Mouse (Mus musculus): ENCODE measurements at regions not wholly inside any gene's neighbourhood (a gene's known extent, or its start where the extent isn't known, plus 50 kb on each side); places are given as distances from the start of the nearest gene placed in this dataset.

- H3K4me1 ChIP-seq (ENCODE audit: insufficient read depth), result no peaks in the 10 kb centered on the region
- no peak for TF ChIP-seq CTCF (IDR thresholded peaks at IDR 0.05; ENCODE audit: low read depth)
- 89% methylated on average over 2 of the region's 2 CpGs for WGBS
- no peaks in the 10 kb centered on the region for H3K36me3 ChIP-seq (ENCODE audit: insufficient read depth)
- H3K9me3 ChIP-seq (ENCODE audit: low read length), result no peaks in the 10 kb centered on the region
- no peak for ATAC-seq
- no peak overlapping the region for H3K4me2 ChIP-seq (ENCODE audit: low read depth)
- no peak for DNase-seq
- no peak overlapping the region for H3K9ac ChIP-seq
- no peaks in the 10 kb centered on the region for H3K27me3 ChIP-seq (ENCODE audit: insufficient read depth, low read length)
- no peak overlapping the region for H3K27ac ChIP-seq (ENCODE audit: low read depth, low read length)
- no peak overlapping the region for H3K4me3 ChIP-seq (ENCODE audit: low read depth, low read length)
Measured at GRCm38 (mm10) chr10:45795582-45795981, 218.0 kb downstream of the Hace1 start.

GRCm38 (mm10) chr10:45800070-45800851 is 222.6 kb downstream of the Hace1 start:
- no peaks in the 10 kb centered on the region for H3K27me3 ChIP-seq (ENCODE audit: insufficient read depth, low read length)
- no peaks in the 10 kb centered on the region for H3K9me3 ChIP-seq (ENCODE audit: low read length)
- no peak overlapping the region for H3K27ac ChIP-seq (ENCODE audit: low read depth, low read length)
- WGBS, result 48% methylated on average over 12 of the region's 12 CpGs
- DNase-seq (peak; percentile 51), ATAC-seq (0 out of 2 replicates have a peak, but pooled peaks have one; percentile 20)
- H3K4me2 ChIP-seq (ENCODE audit: low read depth), result no peak overlapping the region
- H3K36me3 ChIP-seq (ENCODE audit: insufficient read depth), result no peaks in the 10 kb centered on the region
- no peak overlapping the region for H3K9ac ChIP-seq
- H3K4me1 ChIP-seq (ENCODE audit: insufficient read depth), result no peaks in the 10 kb centered on the region
- peak; percentile 64 for TF ChIP-seq CTCF (IDR thresholded peaks at IDR 0.05; ENCODE audit: low read depth)
- H3K4me3 ChIP-seq (ENCODE audit: low read depth, low read length), result no peak overlapping the region

- Histone ChIP-seq H3K27me3 (ENCODE audit: insufficient read depth, low read length) (no peaks in the 10 kb centered on the region), H3K4me2 (ENCODE audit: low read depth) (no peak overlapping the region), H3K4me1 (ENCODE audit: insufficient read depth) (no peaks in the 10 kb centered on the region), H3K36me3 (ENCODE audit: insufficient read depth) (no peaks in the 10 kb centered on the region), H3K27ac (ENCODE audit: low read depth, low read length) (no peak overlapping the region), H3K9ac (no peak overlapping the region), H3K4me3 (ENCODE audit: low read depth, low read length) (no peak overlapping the region), H3K9me3 (ENCODE audit: low read length) (no peaks in the 10 kb centered on the region)
- no peak for TF ChIP-seq CTCF (IDR thresholded peaks at IDR 0.05; ENCODE audit: low read depth)
- DNase-seq (no peak), ATAC-seq (no peak)
- WGBS, result 37% methylated on average over 1 of the region's 1 CpGs
Measured at GRCm38 (mm10) chr10:45801463-45801862, 223.8 kb downstream of the Hace1 start.

GRCm38 (mm10) chr10:45806984-45807827 is 229.6 kb downstream of the Hace1 start:
- Histone ChIP-seq H3K4me1 (ENCODE audit: insufficient read depth) (no peaks in the 10 kb centered on the region), H3K9ac (no peak overlapping the region), H3K27ac (ENCODE audit: low read depth, low read length) (no peak overlapping the region), H3K9me3 (ENCODE audit: low read length) (no peaks in the 10 kb centered on the region), H3K4me3 (ENCODE audit: low read depth, low read length) (no peak overlapping the region), H3K36me3 (ENCODE audit: insufficient read depth) (no peaks in the 10 kb centered on the region), H3K27me3 (ENCODE audit: insufficient read depth, low read length) (no peaks in the 10 kb centered on the region), H3K4me2 (ENCODE audit: low read depth) (no peak overlapping the region)
- WGBS, result 40% methylated on average over 18 of the region's 18 CpGs
- DNase-seq (peak; percentile 37), ATAC-seq (peak; percentile 66)
- TF ChIP-seq CTCF (IDR thresholded peaks at IDR 0.05; ENCODE audit: low read depth), result no peak

GRCm38 (mm10) chr10:45811882-45812281 is 234.3 kb downstream of the Hace1 start:
- Histone ChIP-seq H3K27me3 (ENCODE audit: insufficient read depth, low read length) (no peaks in the 10 kb centered on the region), H3K27ac (ENCODE audit: low read depth, low read length) (no peak overlapping the region), H3K4me2 (ENCODE audit: low read depth) (no peak overlapping the region), H3K9me3 (ENCODE audit: low read length) (no peaks in the 10 kb centered on the region), H3K36me3 (ENCODE audit: insufficient read depth) (no peaks in the 10 kb centered on the region), H3K4me1 (ENCODE audit: insufficient read depth) (peaks cover 5% of the 10 kb centered on the region; the same call in 1 of the 2 replicates), H3K9ac (no peak overlapping the region), H3K4me3 (ENCODE audit: low read depth, low read length) (no peak overlapping the region)
- WGBS, result 55% methylated on average over 6 of the region's 6 CpGs
- ATAC-seq (no peak), DNase-seq (no peak)
- TF ChIP-seq CTCF (IDR thresholded peaks at IDR 0.05; ENCODE audit: low read depth), result peak; percentile 41

GRCm38 (mm10) chr10:45813804-45814203 is 236.2 kb downstream of the Hace1 start:
- Histone ChIP-seq H3K27me3 (ENCODE audit: insufficient read depth, low read length) (no peaks in the 10 kb centered on the region), H3K4me3 (ENCODE audit: low read depth, low read length) (no peak overlapping the region), H3K4me2 (ENCODE audit: low read depth) (no peak overlapping the region), H3K36me3 (ENCODE audit: insufficient read depth) (no peaks in the 10 kb centered on the region), H3K27ac (ENCODE audit: low read depth, low read length) (no peak overlapping the region), H3K9ac (no peak overlapping the region), H3K9me3 (ENCODE audit: low read length) (no peaks in the 10 kb centered on the region), H3K4me1 (ENCODE audit: insufficient read depth) (peaks cover 5% of the 10 kb centered on the region; the same call in 1 of the 2 replicates)
- ATAC-seq (peak; percentile 59), DNase-seq (peak; percentile 40)
- no peak for TF ChIP-seq CTCF (IDR thresholded peaks at IDR 0.05; ENCODE audit: low read depth)
- 51% methylated on average over 2 of the region's 2 CpGs for WGBS

- peaks cover 5% of the 10 kb centered on the region; the same call in 1 of the 2 replicates for H3K4me1 ChIP-seq (ENCODE audit: insufficient read depth)
- H3K36me3 ChIP-seq (ENCODE audit: insufficient read depth), result no peaks in the 10 kb centered on the region
- 89% methylated on average over 4 of the region's 4 CpGs for whole genome bisulfite sequencing
- H3K27me3 ChIP-seq (ENCODE audit: insufficient read depth, low read length), result no peaks in the 10 kb centered on the region
- no peak overlapping the region for H3K4me2 ChIP-seq (ENCODE audit: low read depth)
- ATAC-seq, result no peak
- H3K4me3 ChIP-seq (ENCODE audit: low read depth, low read length), result no peak overlapping the region
- TF ChIP-seq CTCF (IDR thresholded peaks at IDR 0.05; ENCODE audit: low read depth), result no peak
- no peaks in the 10 kb centered on the region for H3K9me3 ChIP-seq (ENCODE audit: low read length)
- no peak for DNase-seq
- no peak overlapping the region for H3K9ac ChIP-seq
- no peak overlapping the region for H3K27ac ChIP-seq (ENCODE audit: low read depth, low read length)
Measured at GRCm38 (mm10) chr10:45816679-45817078, 239.1 kb downstream of the Hace1 start.

Data from forebrain, postnatal 0 days (tissue).